Mouse (Mus musculus) ES-E14 (cell line): Measurements from ENCODE around the gene Rplp1. TPM values are rescaled to one million over a fixed set of nuclear protein-coding genes. Genes with fewer than 3 reads are reported as not detected.

Experiments
- DNase-seq: peaks from one replicate; pipeline ENCODE4 v3.0.0-alpha.2; 2013; ENCODE audit warnings: low read depth, low spot score
- H3K27ac ChIP-seq: 2 replicates; pipeline ENCODE4 v1.5.1; 2012; ENCODE audit warnings: low read depth, mild to moderate bottlenecking, low read length, moderate library complexity, mixed read lengths; ENCODE audit not compliant: poor library complexity, insufficient read depth, severe bottlenecking
- H3K36me3 ChIP-seq: 2 replicates; pipeline ENCODE4 v1.6.1; 2012; ENCODE audit warnings: mild to moderate bottlenecking, low read length, moderate library complexity, mixed read lengths; ENCODE audit not compliant: control insufficient read depth, poor library complexity, insufficient read depth, severe bottlenecking
- H3K4me1 ChIP-seq, 2 experiments: fragments of 150-350 bp in 1 of 2; sonication (generic) in 1 of 2; 2 replicates each; pipeline ENCODE4 v1.6.1; 2012; ENCODE audit warnings: low read length in 2 of 2, mild to moderate bottlenecking in 1 of 2, mixed read lengths in 1 of 2; ENCODE audit not compliant: control insufficient read depth in 2 of 2, insufficient read depth in 2 of 2, poor library complexity in 1 of 2
- H3K4me3 ChIP-seq, 2 experiments: fragments of 150-350 bp in 1 of 2; sonication (generic) in 1 of 2; 2 replicates each; pipeline ENCODE4 v1.5.1; 2012; ENCODE audit warnings: low read length in 2 of 2, low read depth in 1 of 2, mild to moderate bottlenecking in 1 of 2, mixed read lengths in 1 of 2; ENCODE audit not compliant: insufficient read depth in 1 of 2, poor library complexity in 1 of 2, severe bottlenecking in 1 of 2
- H3K9ac ChIP-seq: 2 replicates; pipeline ENCODE4 v1.6.1; 2012; ENCODE audit warnings: low read depth, mild to moderate bottlenecking, low read length, mixed read lengths; ENCODE audit not compliant: poor library complexity, insufficient read depth, severe bottlenecking
- H3K9me3 ChIP-seq: fragments of 150-350 bp; sonication (generic); 2 replicates; pipeline ENCODE4 v1.6.1; 2012; ENCODE audit warnings: low read depth, mild to moderate bottlenecking, low read length; ENCODE audit not compliant: control insufficient read depth, insufficient read depth
- CHD2 ChIP-seq: IDR thresholded peaks from 2 replicates; pipeline ENCODE4 v1.6.1; 2014; ENCODE audit warnings: mild to moderate bottlenecking, low read depth, low read length, inconsistent platforms
- HCFC1 ChIP-seq: IDR thresholded peaks from 2 replicates; pipeline ENCODE4 v1.6.1; 2012; ENCODE audit warnings: low read length, inconsistent platforms, borderline replicate concordance; ENCODE audit not compliant: insufficient read depth
- MAFK ChIP-seq: IDR thresholded peaks from 2 replicates; pipeline ENCODE4 v1.6.1; 2014; ENCODE audit warnings: mild to moderate bottlenecking, low read depth, low read length, inconsistent platforms; ENCODE audit not compliant: insufficient read depth
- ZC3H11A ChIP-seq: IDR thresholded peaks from 2 replicates; pipeline ENCODE4 v1.6.1; 2012; ENCODE audit warnings: low read depth, mild to moderate bottlenecking, inconsistent platforms, low read length, borderline replicate concordance
- ZNF384 ChIP-seq: IDR thresholded peaks from 2 replicates; pipeline ENCODE4 v1.6.1; 2012; ENCODE audit warnings: low read depth, low read length, inconsistent platforms
- in situ Hi-C, 2 experiments: fragments of 600-800 bp; cut with MboI; formaldehyde crosslinking; loops; one replicate each; pipeline ENCODE4 v1.15.1; 2025; ENCODE audit warnings: low sequenced_read_pairs in 2 of 2, inconsistent platforms in 1 of 2; ENCODE audit not compliant: unreplicated experiment in 2 of 2
- total RNA-seq: library from RNA; depleted of rRNA; stranded (reverse); fragments of 300-350 nt; gene quantifications from 2 replicates; pipeline ENCODE4 v1.2.3, GENCODE M21; 2012

Gene Rplp1
- total RNA-seq, 1 experiment = 9,468 TPM

- H3K4me1 ChIP-seq = no peaks in the 10 kb centered on the region
- no peak overlapping the region for H3K4me3 ChIP-seq
- DNase-seq = no peak
- no peak overlapping the region for H3K27ac ChIP-seq
- in situ Hi-C loops = no loop called here
- H3K9ac ChIP-seq = no peak overlapping the region
- TF ChIP-seq ZC3H11A (no peak), HCFC1 (no peak), CHD2 (peak; percentile 48; the same call in 1 of the 2 replicates), MAFK (no peak), ZNF384 (no peak)
- H3K9me3 ChIP-seq = no peaks in the 10 kb centered on the region
- H3K36me3 ChIP-seq = peaks cover 11% of the 10 kb centered on the region
Measured at GRCm38 (mm10) chr9:61907621-61908295, 6.6 kb downstream of the Rplp1 start.

- TF ChIP-seq CHD2 (0 out of 2 replicates have a peak, but pooled peaks have one; percentile 22), ZNF384 (no peak)
- Histone ChIP-seq H3K27ac (no peak overlapping the region), H3K36me3 (peaks cover 9% of the 10 kb centered on the region), H3K9me3 (no peaks in the 10 kb centered on the region), H3K4me1 (no peaks in the 10 kb centered on the region), H3K9ac (no peak overlapping the region), H3K4me3 (no peak overlapping the region)
- DNase-seq = no peak
- in situ Hi-C loops = no loop called here
Measured at GRCm38 (mm10) chr9:61906912-61907311, 7.4 kb downstream of the Rplp1 start.

- Histone ChIP-seq H3K27ac (no peak overlapping the region), H3K36me3 (peaks cover 3% of the 10 kb centered on the region; the same call in 1 of the 2 replicates), H3K9me3 (no peaks in the 10 kb centered on the region), H3K4me1 (no peaks in the 10 kb centered on the region), H3K4me3 (no peak overlapping the region), H3K9ac (no peak overlapping the region)
- in situ Hi-C loops = no loop called here
- DNase-seq = no peak
- TF ChIP-seq HCFC1 (no peak), MAFK (no peak), ZNF384 (no peak), ZC3H11A (no peak), CHD2 (no peak)
Measured at GRCm38 (mm10) chr9:61905576-61905975, 8.8 kb downstream of the Rplp1 start.

- in situ Hi-C loops = no loop called here
- TF ChIP-seq MAFK (no peak), CHD2 (no peak), ZC3H11A (no peak), ZNF384 (no peak), HCFC1 (no peak)
- Histone ChIP-seq H3K9me3 (no peaks in the 10 kb centered on the region), H3K27ac (no peak overlapping the region), H3K4me1 (peaks cover 0 to 2% of the 10 kb centered on the region in 2 experiments; a peak in 2 of 4 replicates), H3K9ac (no peak overlapping the region), H3K4me3 (no peak overlapping the region), H3K36me3 (peaks cover 3% of the 10 kb centered on the region; the same call in 1 of the 2 replicates)
- no peak for DNase-seq
Measured at GRCm38 (mm10) chr9:61904201-61904600, 10.1 kb downstream of the Rplp1 start.

GRCm38 (mm10) chr9:61902445-61902844 lies 11.9 kb downstream of the Rplp1 start:
- Histone ChIP-seq H3K4me3 (no peak overlapping the region), H3K36me3 (no peaks in the 10 kb centered on the region), H3K4me1 (peaks cover 0 to 2% of the 10 kb centered on the region in 2 experiments; a peak in 2 of 4 replicates), H3K9me3 (no peaks in the 10 kb centered on the region), H3K27ac (no peak overlapping the region), H3K9ac (no peak overlapping the region)
- in situ Hi-C loops = no loop called here
- DNase-seq = no peak
- TF ChIP-seq MAFK = no peak
- no peak for TF ChIP-seq ZC3H11A
- no peak for TF ChIP-seq HCFC1
- no peak for TF ChIP-seq CHD2
- TF ChIP-seq ZNF384 = no peak
